Mouse (Mus musculus): ENCODE data around the gene Marveld3.

Gene Marveld3

GRCm38 (mm10) chr8:109903909-109904469 is 58.0 kb downstream of the Marveld3 start:
- CTCF ChIA-PET = no interaction called here

GRCm38 (mm10) chr8:109902379-109902778 is 59.6 kb downstream of the Marveld3 start:
- CTCF ChIA-PET = no interaction called here
